Mouse (Mus musculus) brain, embryonic 14.5 days (tissue): ENCODE measurements around the gene Mitd1.

Experiments
- CTCF ChIP-seq: fragments of 200-500 bp; IDR thresholded peaks from 2 replicates; pipeline ENCODE4 v1.5.1; 2012; ENCODE audit warnings: inconsistent platforms, mild to moderate bottlenecking, moderate library complexity, borderline replicate concordance; ENCODE audit not compliant: insufficient read depth, insufficient read length; ENCODE audit errors: extremely low read depth
- POLR2A ChIP-seq: fragments of 200-500 bp; IDR thresholded peaks from 2 replicates; pipeline ENCODE4 v1.6.1; 2012; ENCODE audit warnings: mild to moderate bottlenecking, inconsistent platforms, borderline replicate concordance; ENCODE audit not compliant: poor library complexity, insufficient read depth, insufficient read length, severe bottlenecking; ENCODE audit errors: extremely low read depth

DNA sequence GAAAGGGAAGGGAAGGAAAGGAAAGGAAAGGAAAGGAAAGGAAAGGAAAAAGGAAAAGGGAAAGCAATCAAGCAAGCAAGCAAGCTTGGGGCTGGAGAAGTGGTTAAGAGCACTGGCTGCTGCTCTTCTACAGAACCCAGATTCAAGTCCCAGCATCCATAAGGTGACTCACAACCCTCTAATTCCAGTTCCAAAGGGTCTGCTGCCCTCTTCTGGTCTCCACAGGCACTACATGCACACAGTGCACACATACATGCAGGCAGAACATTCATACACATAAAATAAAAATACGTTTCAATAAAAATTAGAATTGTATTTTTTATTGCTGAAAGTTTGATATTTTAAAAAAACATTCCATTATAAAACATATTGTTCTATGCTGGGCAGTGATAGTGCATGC, 23.2 kb downstream of the Mitd1 start:
- TF ChIP-seq CTCF = peak; percentile 53; the same call in 1 of the 2 replicates
- TF ChIP-seq POLR2A = no peak
